Mouse (Mus musculus): ENCODE results near the gene Vapa. TPM values are rescaled to one million over a fixed set of nuclear protein-coding genes. Genes with fewer than 3 reads are reported as not detected.
"Not testable (repeated sequence)": the region's sequence is repeated elsewhere in the genome, so short reads cannot be mapped to it uniquely, and the experiment has no call there.

The Vapa gene
- total and polyA plus RNA-seq, 2 experiments from 2014 or later, result 97.4 to 296 TPM

- ATAC-seq (no peak), DNase-seq (ENCODE audit: low spot score) (no peak)
- Histone ChIP-seq H3K27me3 (ENCODE audit: insufficient read depth, low read length) (no peaks in the 10 kb centered on the region), H3K36me3 (ENCODE audit: insufficient read depth, low read length) (no peaks in the 10 kb centered on the region), H3K27ac (no peak overlapping the region), H3K9ac (replicated peaks; ENCODE audit: low read length) (no peak overlapping the region), H3K4me2 (ENCODE audit: low read depth, low read length) (no peak overlapping the region), H3K9me3 (ENCODE audit: low read length) (no peaks in the 10 kb centered on the region), H3K4me3 (ENCODE audit: low read length) (no peak overlapping the region), H3K4me1 (ENCODE audit: insufficient read depth, low read length) (no peaks in the 10 kb centered on the region)
- no peak for TF ChIP-seq CTCF (IDR thresholded peaks at IDR 0.05; ENCODE audit: low read depth)
- 76% methylated on average over 4 of the region's 4 CpGs for WGBS
Observed at GRCm38 (mm10) chr17:65550357-65550756, 63.0 kb downstream of the Vapa start.

GRCm38 (mm10) chr17:65548698-65549365, 64.5 kb downstream of the Vapa start:
- Histone ChIP-seq H3K27ac (no peak overlapping the region), H3K4me2 (ENCODE audit: low read depth, low read length) (no peak overlapping the region), H3K9me3 (ENCODE audit: low read length) (no peaks in the 10 kb centered on the region), H3K27me3 (ENCODE audit: insufficient read depth, low read length) (no peaks in the 10 kb centered on the region), H3K9ac (replicated peaks; ENCODE audit: low read length) (no peak overlapping the region), H3K4me3 (ENCODE audit: low read length) (no peak overlapping the region), H3K36me3 (ENCODE audit: insufficient read depth, low read length) (no peaks in the 10 kb centered on the region), H3K4me1 (ENCODE audit: insufficient read depth, low read length) (no peaks in the 10 kb centered on the region)
- DNase-seq (ENCODE audit: low spot score) (peak; percentile 59), ATAC-seq (no peak)
- no peak for TF ChIP-seq CTCF (IDR thresholded peaks at IDR 0.05; ENCODE audit: low read depth)
- WGBS, result 55% methylated on average over 18 of the region's 18 CpGs

GRCm38 (mm10) chr17:65546221-65546620, 67.1 kb downstream of the Vapa start:
- not testable (repeated sequence) for ATAC-seq; H3K9me3 ChIP-seq (ENCODE audit: low read length); H3K27ac ChIP-seq; DNase-seq (ENCODE audit: low spot score); H3K27me3 ChIP-seq (ENCODE audit: insufficient read depth, low read length); H3K4me3 ChIP-seq (ENCODE audit: low read length); H3K4me2 ChIP-seq (ENCODE audit: low read depth, low read length); H3K36me3 ChIP-seq (ENCODE audit: insufficient read depth, low read length); H3K9ac ChIP-seq (replicated peaks; ENCODE audit: low read length); H3K4me1 ChIP-seq (ENCODE audit: insufficient read depth, low read length)
- WGBS, result 87% methylated on average over 4 of the region's 4 CpGs

- H3K9me3 ChIP-seq (ENCODE audit: low read length), result no peaks in the 10 kb centered on the region
- H3K27ac ChIP-seq, result no peak within 1 kb of the TSS
- no peaks in the 10 kb centered on the region for H3K27me3 ChIP-seq (ENCODE audit: insufficient read depth, low read length)
- DNase-seq (ENCODE audit: low spot score), result peak; percentile 74
- WGBS, result 15% methylated on average over 26 of the region's 26 CpGs
- H3K9ac ChIP-seq (replicated peaks; ENCODE audit: low read length), result 0 out of 2 replicates have a peak within 1 kb of the TSS, but pooled peaks have one; percentile 21
- peak within 1 kb of the TSS; percentile 72 for H3K4me2 ChIP-seq (ENCODE audit: low read depth, low read length)
- no peaks in the 10 kb centered on the region; the same call in 1 of the 2 replicates for H3K4me1 ChIP-seq (ENCODE audit: insufficient read depth, low read length)
- peak within 1 kb of the TSS; percentile 37 for H3K4me3 ChIP-seq (ENCODE audit: low read length)
- ATAC-seq, result peak; percentile 87
- TF ChIP-seq CTCF (IDR thresholded peaks at IDR 0.05; ENCODE audit: low read depth), result peak; percentile 70
- no peaks in the 10 kb centered on the region for H3K36me3 ChIP-seq (ENCODE audit: insufficient read depth, low read length)
Observed at GRCm38 (mm10) chr17:65540441-65541272, 72.7 kb downstream of the Vapa start, which contains the start of gene Tmem232. Gene Tmem232, minus strand, starts transcription at chr17:65540782.

GRCm38 (mm10) chr17:65536156-65536555, 77.2 kb downstream of the Vapa start:
- H3K27me3 ChIP-seq (ENCODE audit: insufficient read depth, low read length), result no peaks in the 10 kb centered on the region
- H3K9ac ChIP-seq (replicated peaks; ENCODE audit: low read length), result no peak overlapping the region
- no peaks in the 10 kb centered on the region; the same call in 1 of the 2 replicates for H3K4me1 ChIP-seq (ENCODE audit: insufficient read depth, low read length)
- DNase-seq (ENCODE audit: low spot score) (peak; percentile 63), ATAC-seq (0 out of 2 replicates have a peak, but pooled peaks have one; percentile 47)
- H3K9me3 ChIP-seq (ENCODE audit: low read length), result no peaks in the 10 kb centered on the region
- no peak overlapping the region for H3K4me2 ChIP-seq (ENCODE audit: low read depth, low read length)
- H3K36me3 ChIP-seq (ENCODE audit: insufficient read depth, low read length), result no peaks in the 10 kb centered on the region
- TF ChIP-seq CTCF (IDR thresholded peaks at IDR 0.05; ENCODE audit: low read depth), result peak; percentile 82
- no peak overlapping the region for H3K27ac ChIP-seq
- 23% methylated on average over 3 of the region's 3 CpGs for WGBS
- no peak overlapping the region for H3K4me3 ChIP-seq (ENCODE audit: low read length)

- not testable (repeated sequence) for ATAC-seq; H3K9ac ChIP-seq (replicated peaks; ENCODE audit: low read length); H3K27ac ChIP-seq; H3K4me1 ChIP-seq (ENCODE audit: insufficient read depth, low read length); H3K4me3 ChIP-seq (ENCODE audit: low read length); H3K27me3 ChIP-seq (ENCODE audit: insufficient read depth, low read length); H3K36me3 ChIP-seq (ENCODE audit: insufficient read depth, low read length); H3K9me3 ChIP-seq (ENCODE audit: low read length); DNase-seq (ENCODE audit: low spot score); H3K4me2 ChIP-seq (ENCODE audit: low read depth, low read length)
Observed at GRCm38 (mm10) chr17:65532381-65532780, 81.0 kb downstream of the Vapa start.

Other genes with a start within 250 kb of the Vapa start
- 1.6 and 2.0 TPM in 2 replicates for gene Tmem232, start 72.8 kb downstream of the Vapa start, total RNA-seq (2014; rRNA removed)
- gene Tmem232, start 72.8 kb downstream of the Vapa start, polyA plus RNA-seq (2015; fragmentation: Nextera tagmentation; extraction: Ambion mirVana), result 0.89 and 1.3 TPM in 2 replicates
- gene Txndc2, start 28.6 kb upstream of the Vapa start, total RNA-seq (2014; rRNA removed), result not detected in 2 replicates
- 0.10 and 0.13 TPM in 2 replicates for gene Txndc2, start 28.6 kb upstream of the Vapa start, polyA plus RNA-seq (2015; fragmentation: Nextera tagmentation; extraction: Ambion mirVana)
- gene Rab31, start 159.2 kb upstream of the Vapa start, total RNA-seq (2014; rRNA removed), result 88.1 and 89.8 TPM in 2 replicates
- gene Rab31, start 159.2 kb upstream of the Vapa start, polyA plus RNA-seq (2015; fragmentation: Nextera tagmentation; extraction: Ambion mirVana), result 67.2 and 70.9 TPM in 2 replicates
- gene Ppp4r1, start 169.0 kb upstream of the Vapa start, total RNA-seq (2014; rRNA removed), result 39.4 and 48.6 TPM in 2 replicates
- gene Ppp4r1, start 169.0 kb upstream of the Vapa start, polyA plus RNA-seq (2015; fragmentation: Nextera tagmentation; extraction: Ambion mirVana), result 24.9 and 26.2 TPM in 2 replicates